Mouse (Mus musculus): ENCODE data around the gene Pex11b. TPM values are rescaled to one million over a fixed set of nuclear protein-coding genes. Genes with fewer than 3 reads are reported as not detected.

The Pex11b gene
- total RNA-seq, 2 experiments from 2014 or later, result 51.6 to 53.3 TPM

Other genes starting within 250 kb of the Pex11b start
- gene BC107364, start 183.1 kb upstream of the Pex11b start, total RNA-seq (2021), result not detected
- 1 to 10 TPM in 1 of 2 experiments, under 1 TPM in 1; 0.85 to 1.4 TPM for gene Hfe2, start 110.2 kb upstream of the Pex11b start, total RNA-seq (2021)
- 10 to 100 TPM; 18.3 to 18.5 TPM for gene Txnip, start 77.4 kb upstream of the Pex11b start, total RNA-seq (2021)
- gene Gm16253, start 58.4 kb upstream of the Pex11b start, total RNA-seq (2021), result not detected
- 10 to 100 TPM; 20.7 to 21.2 TPM for gene Polr3gl, start 41.2 kb upstream of the Pex11b start, total RNA-seq (2021)
- 10 to 100 TPM; 73.5 to 74.2 TPM for gene Ankrd34a, start 38.7 kb upstream of the Pex11b start, total RNA-seq (2021)
- 10 to 100 TPM; 18.6 to 20.5 TPM for gene Lix1l, start 34.2 kb upstream of the Pex11b start, total RNA-seq (2021)
- gene Rbm8a, start 5.4 kb upstream of the Pex11b start, total RNA-seq (2021), result 10 to 100 TPM; 34.2 to 46.3 TPM
- gene Gm42957, start 98 bp downstream of the Pex11b start, total RNA-seq (2021), result under 1 TPM; 0.28 to 0.34 TPM
- 1 to 10 TPM; 2.3 to 3.5 TPM for gene Itga10, start 10.2 kb downstream of the Pex11b start, total RNA-seq (2021)
- 1 to 10 TPM; 6.8 to 7.0 TPM for gene Ankrd35, start 34.8 kb downstream of the Pex11b start, total RNA-seq (2021)
- 10 to 100 TPM; 23.4 to 24.5 TPM for gene Pias3, start 61.0 kb downstream of the Pex11b start, total RNA-seq (2021)
- gene Nudt17, start 73.2 kb downstream of the Pex11b start, total RNA-seq (2021), result 10 to 100 TPM in 1 of 2 experiments, 1 to 10 TPM in 1; 7.6 to 10.0 TPM
- 10 to 100 TPM; 25.0 to 27.5 TPM for gene Polr3c, start 92.3 kb downstream of the Pex11b start, total RNA-seq (2021)
- 10 to 100 TPM; 68.8 to 70.2 TPM for gene Rnf115, start 92.3 kb downstream of the Pex11b start, total RNA-seq (2021)
- gene Pdzk1, start 193.9 kb downstream of the Pex11b start, total RNA-seq (2021), result under 1 TPM; 0.50 to 0.53 TPM
- gene Cd160, start 194.0 kb downstream of the Pex11b start, total RNA-seq (2021), result not detected

All from left cerebral cortex, postnatal 25 days (tissue).